Mouse (Mus musculus) cortical plate, adult 2 months (tissue): ENCODE measurements around the gene Col15a1.

Experiments used
- CTCF ChIP-seq: fragments of 200-500 bp; IDR thresholded peaks from 2 replicates; pipeline ENCODE4 v1.5.1; 2011; ENCODE audit warnings: mild to moderate bottlenecking, control low read depth, low read length; ENCODE audit not compliant: insufficient read depth; ENCODE audit errors: extremely low read depth
- POLR2A ChIP-seq: fragments of 200-500 bp; IDR thresholded peaks from 2 replicates; pipeline ENCODE4 v1.6.1; 2011; ENCODE audit warnings: mild to moderate bottlenecking, low read length, control low read depth; ENCODE audit not compliant: insufficient read depth; ENCODE audit errors: extremely low read depth

DNA sequence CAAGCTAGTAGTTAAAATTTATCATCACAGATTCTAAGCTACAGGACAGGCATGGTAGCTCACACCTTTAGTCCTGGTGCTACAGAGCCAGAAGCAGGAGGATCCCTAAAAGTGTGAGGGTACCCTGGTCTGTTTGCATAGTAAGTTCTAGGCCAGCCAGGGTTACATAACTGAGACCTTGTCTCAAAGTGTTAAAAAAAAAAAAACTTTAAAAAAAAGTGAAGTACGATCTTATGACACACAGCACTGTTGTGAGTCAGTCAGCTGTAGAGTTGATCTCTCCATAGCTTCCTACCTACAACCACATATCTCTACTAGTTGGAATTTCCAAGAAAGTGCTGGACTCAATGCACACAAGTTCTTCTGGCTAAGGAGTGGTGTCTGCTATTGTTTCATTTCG lies 67.0 kb downstream of the Col15a1 start:
- TF ChIP-seq CTCF (no peak), POLR2A (no peak)
